Mouse (Mus musculus) mouse embryonic stem cell (cell line): ENCODE results near the gene Clptm1l.

Experiments used
- in situ Hi-C, 2 experiments: fragments of 300-500 bp; cut with MboI; formaldehyde crosslinking; loops; 1 replicate in 1 of 2; 3 replicates in 1 of 2; pipeline ENCODE4 v1.14.3; 2019 to 2020; ENCODE audit warnings: low sequenced_read_pairs in 2 of 2, low pct_unique_long_range_greater_than_20kb in 1 of 2, mixed read lengths in 1 of 2; ENCODE audit not compliant: unreplicated experiment in 1 of 2

Gene Clptm1l

DNA sequence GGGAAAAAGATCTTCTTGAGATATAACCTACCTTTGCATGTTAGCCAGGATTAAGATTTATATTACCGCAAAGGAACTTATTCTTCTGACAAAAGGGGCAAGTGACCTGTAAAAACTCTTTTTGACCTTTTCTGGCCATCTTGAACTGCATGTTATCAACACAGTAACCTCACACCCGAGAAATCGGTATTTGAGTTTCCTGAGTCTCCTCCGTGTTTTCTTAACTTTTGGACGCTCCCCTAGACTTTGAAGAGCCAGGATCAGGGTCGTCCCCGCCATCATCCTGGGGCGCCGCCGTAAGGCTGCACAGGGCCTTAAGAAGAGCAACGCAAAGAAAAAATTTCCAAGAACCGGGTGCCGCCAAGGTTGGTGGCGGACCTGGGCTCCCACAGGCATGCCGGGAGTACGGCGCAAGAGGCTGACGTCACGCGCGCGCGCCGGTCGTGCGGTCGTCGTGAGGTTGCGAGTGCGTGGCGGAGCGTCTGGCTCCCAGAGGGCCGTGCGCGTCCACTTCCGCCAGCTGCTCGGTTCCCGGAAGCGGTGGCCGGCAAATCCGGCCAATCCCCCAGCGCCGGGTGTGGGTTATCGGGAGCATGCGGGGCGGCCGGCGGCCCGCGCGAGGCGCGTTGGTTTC is at the start of gene Clptm1l:
Gene Clptm1l (plus strand): TSS at position 485 of the 634 bp plus-strand sequence.
- in situ Hi-C loops, result no loop called here

- in situ Hi-C loops, result no loop called here
Measured at GRCm38 (mm10) chr13:73564201-73564600, 39.6 kb upstream of the Clptm1l start.

- in situ Hi-C loops, result no loop called here
Measured at GRCm38 (mm10) chr13:73575051-73575450, 28.8 kb upstream of the Clptm1l start.

DNA sequence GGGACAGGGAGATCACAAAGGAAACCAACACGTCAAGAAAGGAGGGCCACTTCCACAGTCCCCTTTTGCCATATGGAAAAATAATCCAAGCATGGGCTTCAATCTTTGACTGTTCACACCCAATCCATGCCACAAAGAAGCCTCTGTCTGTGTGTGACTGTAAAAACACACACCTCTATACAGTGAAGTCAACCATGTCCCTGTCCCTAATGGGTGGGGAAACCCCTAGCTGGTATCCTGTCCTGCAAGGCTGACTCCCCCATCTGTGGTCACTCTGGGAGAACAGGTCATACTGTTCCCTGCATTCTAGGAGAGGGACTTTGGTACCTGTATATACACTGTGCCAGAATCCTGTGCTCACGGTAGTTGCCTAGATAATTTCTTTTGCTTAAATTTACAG is 26.5 kb upstream of the Clptm1l start:
- in situ Hi-C loops, result no loop called here

DNA sequence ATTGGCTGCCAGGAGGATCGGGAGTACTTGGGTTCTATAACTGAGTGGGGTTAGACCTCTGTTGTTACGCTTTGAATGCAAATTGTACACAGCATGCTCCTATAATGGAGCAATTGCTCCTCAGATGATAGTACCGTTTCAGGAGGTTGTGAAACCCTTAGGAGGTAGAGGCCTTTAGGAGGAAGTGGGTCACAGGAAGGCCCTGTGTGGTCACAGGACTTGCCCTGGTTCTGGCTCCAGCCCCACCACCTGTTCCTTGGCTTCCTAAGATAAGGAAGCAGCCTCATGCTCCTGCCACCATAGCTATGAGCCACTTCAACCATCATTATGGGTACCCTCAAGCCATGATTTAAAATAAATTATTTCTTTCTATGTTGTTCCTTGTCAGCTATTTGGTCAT is 12.3 kb upstream of the Clptm1l start:
- in situ Hi-C loops, result no loop called here

- in situ Hi-C loops, result no loop called here
Measured at GRCm38 (mm10) chr13:73592546-73592945, 11.3 kb upstream of the Clptm1l start.

DNA sequence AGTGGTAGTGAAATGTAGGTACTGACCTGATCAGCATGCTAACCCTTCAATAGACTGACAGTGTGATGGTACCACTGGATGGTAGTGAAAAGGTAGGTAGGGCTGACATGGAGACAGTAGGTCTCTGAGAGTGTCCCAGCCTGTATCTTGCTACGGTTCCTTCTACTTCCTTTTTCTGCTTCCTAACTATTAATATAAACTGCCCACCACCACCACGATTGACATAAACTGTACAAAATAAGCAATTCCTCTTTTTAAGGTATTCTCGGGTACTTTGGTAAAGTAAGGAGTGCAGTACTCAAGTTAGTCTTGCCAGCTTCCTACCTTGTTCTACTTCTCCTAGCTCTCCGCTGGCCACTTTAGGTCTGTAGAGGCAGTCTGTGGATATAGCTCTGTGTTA is 7.5 kb upstream of the Clptm1l start:
- in situ Hi-C loops, result no loop called here

DNA sequence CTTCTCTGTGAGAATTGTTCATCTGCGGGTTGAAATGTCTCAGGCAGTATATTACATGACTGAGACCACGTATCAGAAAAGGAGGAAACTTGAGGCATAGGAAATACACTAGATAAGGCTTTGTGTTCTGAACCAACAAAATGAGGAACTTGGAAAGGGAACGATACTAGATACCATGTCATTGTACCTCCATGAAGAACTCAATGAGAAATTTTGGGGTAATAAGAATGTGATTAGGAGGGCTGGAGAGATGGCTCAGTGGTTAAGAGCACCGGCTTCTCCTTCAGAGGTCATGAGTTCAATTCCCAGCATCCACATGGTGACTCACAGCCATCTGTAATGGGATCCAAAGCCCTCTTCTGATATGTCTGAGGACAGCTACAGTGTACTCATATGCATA is 3.6 kb upstream of the Clptm1l start:
- in situ Hi-C loops, result no loop called here

DNA sequence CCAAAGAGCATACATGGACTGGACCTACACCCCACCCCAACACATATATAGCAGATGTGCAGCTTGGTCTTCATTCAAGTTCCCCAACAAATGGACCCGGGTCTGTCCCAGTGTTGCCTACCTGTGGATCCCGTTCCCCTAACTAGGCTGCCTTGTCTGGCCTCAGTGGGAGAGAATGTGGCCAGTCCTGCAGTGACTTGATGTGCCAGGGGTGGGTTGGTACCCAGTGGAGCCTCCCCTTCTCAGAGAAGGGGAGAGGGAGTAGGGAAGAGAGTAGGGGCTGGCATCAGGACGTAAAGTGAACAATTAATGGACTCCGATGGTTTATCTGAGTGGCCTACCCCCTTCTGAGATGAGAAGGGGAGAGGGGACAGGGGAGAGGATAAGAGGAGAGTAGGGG is 760 bp upstream of the Clptm1l start:
- in situ Hi-C loops, result no loop called here

- in situ Hi-C loops, result no loop called here
Measured at GRCm38 (mm10) chr13:73604156-73604957, 551 bp downstream of the Clptm1l start.

- in situ Hi-C loops, result no loop called here
Measured at GRCm38 (mm10) chr13:73618406-73618805, 14.6 kb downstream of the Clptm1l start.

GRCm38 (mm10) chr13:73620637-73621036 is 16.8 kb downstream of the Clptm1l start:
- in situ Hi-C loops, result loop anchor here in 1 of 2 experiments (10.0 kb wide), 1 partner anchor 196 kb away; no protein-coding TSS in a partner anchor

DNA sequence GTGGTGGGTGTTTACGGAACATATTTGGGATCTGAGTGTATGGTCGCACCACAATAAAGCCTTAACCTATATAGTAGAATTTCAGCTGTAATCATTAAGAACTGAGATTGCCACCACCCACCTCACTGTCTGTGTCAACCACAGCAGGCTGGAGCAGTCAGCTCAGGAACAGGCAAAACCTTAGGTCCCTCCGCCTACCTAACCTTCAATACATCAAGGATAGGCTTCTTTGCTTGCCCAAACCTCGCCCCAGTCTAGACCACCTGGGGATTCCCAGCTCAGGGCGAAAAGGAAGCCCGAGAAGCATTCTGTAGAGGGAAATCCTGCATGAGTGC is 22.6 kb downstream of the Clptm1l start:
- in situ Hi-C loops, result loop anchor here in 1 of 2 experiments (10.0 kb wide), 1 partner anchor 202 kb away; no protein-coding TSS in a partner anchor

DNA sequence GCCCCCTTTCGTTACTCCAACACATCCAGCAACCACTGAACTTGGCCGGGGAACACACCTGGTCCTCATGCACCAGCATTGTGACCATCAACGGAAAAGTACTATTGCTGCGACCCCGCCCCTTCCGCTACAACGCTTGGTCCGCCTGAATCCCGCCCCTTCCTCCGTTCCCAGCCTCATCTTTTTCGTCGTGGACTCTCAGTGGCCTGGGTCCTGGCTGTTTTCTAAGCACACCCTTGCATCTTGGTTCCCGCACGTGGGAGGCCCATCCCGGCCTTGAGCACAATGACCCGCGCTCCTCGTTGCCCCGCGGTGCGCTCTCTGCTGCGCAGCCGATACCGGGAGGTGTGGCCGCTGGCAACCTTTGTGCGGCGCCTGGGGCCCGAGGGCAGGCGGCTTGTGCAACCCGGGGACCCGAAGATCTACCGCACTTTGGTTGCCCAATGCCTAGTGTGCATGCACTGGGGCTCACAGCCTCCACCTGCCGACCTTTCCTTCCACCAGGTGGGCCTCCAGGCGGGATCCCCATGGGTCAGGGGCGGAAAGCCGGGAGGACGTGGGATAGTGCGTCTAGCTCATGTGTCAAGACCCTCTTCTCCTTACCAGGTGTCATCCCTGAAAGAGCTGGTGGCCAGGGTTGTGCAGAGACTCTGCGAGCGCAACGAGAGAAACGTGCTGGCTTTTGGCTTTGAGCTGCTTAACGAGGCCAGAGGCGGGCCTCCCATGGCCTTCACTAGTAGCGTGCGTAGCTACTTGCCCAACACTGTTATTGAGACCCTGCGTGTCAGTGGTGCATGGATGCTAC is 23.1 kb downstream of the Clptm1l start, which contains the start of gene Tert:
Gene Tert (plus strand): TSS at position 167 of the 805 bp plus-strand sequence.
- in situ Hi-C loops, result loop anchor here in 1 of 2 experiments (10.0 kb wide), 1 partner anchor 202 kb away; no protein-coding TSS in a partner anchor

DNA sequence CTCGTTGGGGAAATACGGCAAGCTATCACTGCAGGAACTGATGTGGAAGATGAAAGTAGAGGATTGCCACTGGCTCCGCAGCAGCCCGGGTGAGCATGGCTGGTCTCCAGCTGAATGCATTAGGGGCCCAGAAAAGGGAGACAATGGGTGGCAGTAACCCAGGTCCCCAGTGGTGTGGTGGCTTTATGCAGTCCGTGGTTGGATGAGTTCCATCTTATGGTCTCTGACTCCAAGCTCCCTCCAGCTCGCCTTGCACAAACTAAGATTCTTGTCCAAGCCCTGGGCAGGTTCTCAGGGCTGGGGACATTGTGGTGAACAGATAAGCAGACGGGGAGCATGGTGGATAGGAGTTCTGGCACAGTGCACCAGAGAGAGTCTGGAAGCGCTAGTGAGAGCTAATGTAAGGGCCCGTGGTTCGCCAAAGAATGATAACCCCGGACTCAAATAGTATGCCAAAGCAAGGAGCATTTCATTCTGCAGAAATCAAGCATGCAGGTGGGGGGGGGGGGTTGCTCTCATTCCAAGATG is 24.8 kb downstream of the Clptm1l start:
- in situ Hi-C loops, result loop anchor here in 1 of 2 experiments (10.0 kb wide), 1 partner anchor 204 kb away; no protein-coding TSS in a partner anchor

DNA sequence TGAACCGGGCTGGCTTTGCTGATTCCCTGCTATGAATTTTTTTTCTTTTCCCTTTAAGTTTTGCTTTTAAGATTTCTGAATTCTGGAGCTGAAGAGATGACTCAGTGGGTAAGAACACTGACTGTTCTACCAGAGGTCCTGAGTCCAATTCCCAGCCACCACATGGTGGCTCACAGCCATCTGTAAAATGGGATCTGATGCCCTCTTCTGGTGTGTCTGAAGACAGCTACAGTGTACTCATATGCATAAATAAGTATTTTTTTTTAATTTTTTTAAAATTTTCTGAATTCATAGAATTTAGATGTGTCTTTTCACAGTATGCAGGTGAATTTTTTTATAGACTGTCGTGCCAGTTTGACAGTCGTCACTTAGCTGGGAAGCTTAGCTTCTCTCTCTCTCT is 28.0 kb downstream of the Clptm1l start:
- in situ Hi-C loops, result no loop called here

DNA sequence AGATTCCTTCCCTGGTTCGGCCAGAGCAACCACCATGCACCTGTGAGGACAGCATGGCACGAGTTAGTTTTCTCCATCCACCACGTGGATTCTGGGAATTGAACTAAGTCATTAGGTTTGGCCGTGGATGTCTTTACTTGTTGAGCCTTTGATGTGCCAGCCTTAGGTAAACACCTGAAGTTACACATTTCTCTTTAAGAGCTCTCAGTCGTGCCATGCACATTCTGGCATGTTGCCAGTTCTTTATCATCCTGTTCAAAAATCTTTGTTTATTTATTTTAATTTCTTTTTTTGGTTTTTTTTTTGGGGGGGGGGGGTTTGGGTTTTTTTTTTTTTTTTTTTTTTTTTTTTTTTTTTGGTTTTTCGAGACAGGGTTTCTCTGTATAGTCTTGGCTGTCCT is 34.0 kb downstream of the Clptm1l start:
- in situ Hi-C loops, result no loop called here

- in situ Hi-C loops, result no loop called here
Measured at GRCm38 (mm10) chr13:73641296-73641695, 37.5 kb downstream of the Clptm1l start.
